Mouse (Mus musculus) liver, adult 2 months (tissue): ENCODE results near the gene Hhatl.

ENCODE experiments used
- CTCF ChIP-seq: fragments of 200-500 bp; IDR thresholded peaks from 2 replicates; pipeline ENCODE4 v1.5.1; 2011; ENCODE audit warnings: low read depth, low read length, control low read depth
- POLR2A ChIP-seq: fragments of 200-500 bp; IDR thresholded peaks from 2 replicates; pipeline ENCODE4 v1.6.1; 2011; ENCODE audit warnings: low read length, control low read depth; ENCODE audit not compliant: insufficient read depth; ENCODE audit errors: extremely low read depth

DNA sequence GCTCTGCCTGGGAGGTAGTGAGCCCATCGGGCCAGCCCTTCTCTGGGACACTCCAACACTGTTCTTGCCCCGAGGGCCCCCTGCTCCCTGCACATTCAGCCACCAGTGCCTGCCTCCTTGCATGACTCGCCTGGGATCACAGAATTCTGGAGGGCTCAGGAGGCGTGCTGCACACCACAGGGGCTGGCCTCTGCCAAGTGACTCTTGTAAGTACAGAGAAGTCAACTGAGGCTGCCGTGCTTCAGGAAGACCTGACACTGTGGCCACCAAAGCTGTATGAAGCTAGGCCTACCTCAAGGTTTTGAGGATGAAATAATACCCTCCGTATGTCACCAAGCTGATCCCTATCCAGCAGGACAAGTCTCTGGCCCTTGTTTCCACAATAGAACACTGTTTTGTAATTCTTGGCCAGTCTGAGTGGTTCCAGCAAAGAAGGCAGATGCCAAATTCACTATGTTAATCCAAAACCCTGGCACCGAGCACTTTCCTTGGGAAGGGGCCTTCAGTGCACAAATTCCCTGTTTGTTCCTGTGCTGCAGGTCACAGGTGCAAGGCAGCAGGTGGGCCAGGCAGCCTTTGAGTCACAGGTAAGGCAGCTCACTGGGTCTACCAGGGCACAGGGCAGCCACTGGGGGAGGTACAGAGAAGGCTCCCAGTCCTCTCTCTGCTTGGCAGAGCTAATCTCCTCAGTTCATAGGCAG is 27.6 kb upstream of the Hhatl start:
- TF ChIP-seq CTCF, result no peak
- no peak for TF ChIP-seq POLR2A
